Mouse (Mus musculus): ENCODE results near the gene Zc3hc1.

Gene Zc3hc1

DNA sequence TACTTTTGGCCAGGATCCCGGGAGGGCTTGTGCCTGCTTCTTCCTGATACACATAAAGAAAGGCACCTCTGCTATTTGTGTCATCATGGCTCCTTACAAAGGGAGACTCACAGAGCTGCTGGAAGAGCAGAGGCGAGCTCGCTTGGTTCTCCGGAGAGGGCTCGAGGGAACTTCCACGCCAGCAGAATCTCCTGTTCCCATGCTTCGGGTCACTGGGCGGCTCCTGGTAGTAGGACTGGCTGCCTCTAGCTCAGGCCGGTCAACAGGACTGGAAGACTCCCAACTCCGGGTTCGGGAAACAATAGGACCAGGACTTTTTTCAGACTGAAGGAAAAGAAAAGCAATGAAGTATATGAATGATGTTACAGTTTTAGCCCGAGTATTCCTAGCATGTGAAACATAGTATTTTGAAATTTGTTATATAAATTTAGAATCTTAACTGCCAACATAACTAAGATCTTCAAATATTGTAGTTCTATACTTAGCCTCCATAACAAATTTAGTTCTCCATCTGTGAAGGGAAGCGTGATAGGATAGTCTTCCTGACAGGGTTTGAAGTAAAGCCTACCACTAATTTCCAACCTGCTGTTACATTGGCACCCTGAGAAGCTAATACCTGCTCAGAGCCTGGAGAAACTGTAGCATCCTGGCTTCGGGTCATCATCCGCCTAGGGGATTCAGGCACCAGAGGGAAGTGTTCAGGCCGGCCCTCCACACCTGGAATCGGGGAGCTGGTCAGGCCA is 18.0 kb downstream of the Zc3hc1 start:
- DNase-seq (ENCODE audit: low read depth), result no peak

DNA sequence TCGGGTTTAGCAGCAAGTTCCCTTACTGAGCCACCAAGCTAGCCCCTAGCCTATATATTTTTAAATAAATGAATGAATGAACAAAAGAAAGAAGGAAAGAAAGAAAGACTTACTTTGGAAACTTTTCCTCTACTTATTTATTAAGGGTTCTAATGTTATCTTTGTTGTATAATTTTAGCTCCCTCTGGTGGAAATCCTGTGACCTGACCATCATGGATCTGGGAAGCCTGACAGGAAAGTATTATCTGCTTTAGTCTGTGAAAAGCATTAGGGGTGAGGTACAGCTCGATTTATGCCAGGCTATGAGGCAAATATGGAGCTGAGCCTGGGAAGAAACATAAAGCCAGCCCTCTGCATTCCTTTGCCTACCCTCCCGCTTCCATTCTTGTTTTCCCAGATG is 21.5 kb downstream of the Zc3hc1 start:
- no peak for DNase-seq (ENCODE audit: low read depth)

DNA sequence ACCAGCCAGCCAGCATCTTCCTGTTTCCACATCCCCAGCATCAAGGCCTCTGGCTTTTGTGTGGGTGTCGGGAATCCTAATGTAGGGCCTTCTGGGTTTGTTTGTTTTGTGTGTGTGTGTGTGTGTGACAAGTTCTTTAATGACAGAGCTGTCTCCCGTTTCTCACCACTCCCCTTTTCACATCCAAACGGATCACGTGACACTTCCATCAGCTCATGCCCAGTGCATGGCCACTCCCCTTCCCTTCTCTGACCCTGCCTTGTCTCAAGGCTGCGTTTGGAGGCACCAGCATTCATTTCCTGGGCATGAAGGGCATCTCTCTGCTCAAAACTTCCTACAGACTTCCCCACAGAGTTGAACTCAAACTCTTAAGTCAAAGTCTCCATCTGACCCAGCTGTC is 27.0 kb downstream of the Zc3hc1 start:
- DNase-seq (ENCODE audit: low read depth), result no peak

DNA sequence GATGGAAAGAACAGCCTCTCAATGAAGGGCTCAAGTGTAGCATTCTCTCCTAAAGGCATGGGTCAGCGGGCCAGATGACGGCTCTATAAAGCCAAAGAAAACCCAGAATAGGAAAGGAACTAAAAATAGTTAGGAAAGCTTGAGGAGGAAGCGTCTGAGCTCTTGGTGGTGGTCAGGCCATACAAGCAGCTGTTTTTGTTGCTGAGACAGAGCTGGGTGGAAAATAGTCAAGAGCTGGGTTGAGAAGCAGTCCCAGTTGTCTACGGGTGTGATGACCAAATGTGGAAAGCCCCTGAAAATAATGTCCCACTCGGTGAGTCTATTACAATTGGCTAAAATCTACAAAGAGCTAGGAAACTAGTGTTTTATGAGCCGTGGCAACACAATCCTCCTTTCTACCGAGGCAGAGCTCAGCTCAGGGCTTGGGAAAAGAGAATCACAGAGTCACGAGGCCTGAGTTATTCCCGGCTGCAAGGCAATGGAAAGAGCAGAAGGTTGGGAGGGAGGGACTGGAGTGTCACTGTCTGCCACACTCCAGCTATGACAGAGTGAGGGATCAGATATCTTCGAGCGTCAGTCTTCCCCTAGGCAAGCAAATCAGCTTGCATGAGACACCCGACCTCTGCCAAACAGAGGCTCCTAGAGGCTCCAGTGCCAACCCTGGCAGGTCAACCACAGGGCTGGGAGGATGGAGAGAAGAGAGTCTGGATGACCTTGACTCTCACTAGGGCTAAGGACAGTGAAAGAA is 30.9 kb downstream of the Zc3hc1 start:
- no peak for DNase-seq (ENCODE audit: low read depth)

DNA sequence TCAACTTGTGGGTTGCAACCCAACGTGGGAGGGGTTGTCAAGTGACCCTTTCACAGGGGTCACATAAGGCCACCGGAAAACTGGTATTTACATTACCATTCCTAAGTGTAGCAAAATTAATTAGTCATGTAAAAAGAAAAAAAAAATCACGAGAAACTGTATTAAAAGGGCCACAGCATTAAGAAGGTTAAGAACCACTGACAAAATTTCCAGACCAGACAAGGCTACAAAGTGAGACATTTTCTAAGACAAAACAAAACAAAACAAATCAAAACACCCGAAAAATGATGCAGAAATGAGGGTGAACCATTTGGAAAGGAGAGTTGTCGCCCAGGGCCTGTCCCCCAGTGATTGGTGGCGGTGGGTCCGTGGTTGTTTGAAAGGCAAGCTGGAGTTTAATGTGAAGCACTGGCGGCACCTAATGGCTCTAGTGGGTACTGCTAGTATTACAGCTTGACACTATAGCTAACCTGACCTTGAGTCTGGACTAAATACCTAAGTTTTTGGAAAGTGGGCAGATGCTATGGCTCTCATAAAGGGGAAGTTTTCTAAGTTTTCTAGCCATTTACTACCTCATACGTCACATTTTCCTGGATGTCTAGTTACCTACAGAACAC is 33.2 kb downstream of the Zc3hc1 start:
- peak; percentile 94 for DNase-seq (ENCODE audit: low read depth)

DNA sequence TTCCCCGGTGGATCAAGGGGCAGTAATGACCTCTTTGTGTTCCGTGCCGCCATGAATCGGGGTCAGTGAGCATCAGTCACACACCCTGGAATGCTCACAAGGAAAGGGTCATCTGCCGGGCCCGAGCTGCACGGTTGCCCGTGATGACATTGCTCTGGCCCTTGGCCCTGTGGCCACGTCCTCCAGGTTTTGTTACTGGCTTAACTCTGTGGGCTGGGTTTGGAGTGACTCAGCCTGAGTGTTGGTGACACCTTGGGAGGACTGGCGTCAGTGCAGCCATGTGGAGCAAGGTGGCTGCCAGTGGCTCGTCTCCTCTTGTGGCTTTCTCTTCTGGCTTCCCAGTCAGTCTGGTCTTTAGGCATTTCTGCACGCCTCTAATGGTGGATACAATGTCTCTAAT is 34.1 kb downstream of the Zc3hc1 start:
- no peak for DNase-seq (ENCODE audit: low read depth)

DNA sequence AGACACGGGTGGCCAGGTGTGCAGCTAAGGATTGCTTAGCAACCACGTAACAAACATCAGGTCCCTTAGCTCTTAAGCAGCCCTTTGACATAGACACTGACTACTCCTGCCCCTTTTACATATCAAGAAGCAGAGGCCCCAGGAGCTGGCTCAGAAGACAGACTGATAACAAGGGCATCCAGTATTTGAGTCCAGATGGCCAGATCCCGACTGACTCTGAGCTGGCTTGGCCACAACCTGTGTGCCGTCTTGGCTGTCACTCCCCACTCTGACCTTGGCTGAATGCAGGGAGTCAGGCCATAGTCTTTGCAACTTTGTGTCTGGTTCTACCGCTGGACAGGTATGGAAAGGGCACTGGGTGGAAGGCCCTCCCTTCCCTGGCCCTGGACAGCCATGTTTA is 34.7 kb downstream of the Zc3hc1 start:
- no peak for DNase-seq (ENCODE audit: low read depth)

DNA sequence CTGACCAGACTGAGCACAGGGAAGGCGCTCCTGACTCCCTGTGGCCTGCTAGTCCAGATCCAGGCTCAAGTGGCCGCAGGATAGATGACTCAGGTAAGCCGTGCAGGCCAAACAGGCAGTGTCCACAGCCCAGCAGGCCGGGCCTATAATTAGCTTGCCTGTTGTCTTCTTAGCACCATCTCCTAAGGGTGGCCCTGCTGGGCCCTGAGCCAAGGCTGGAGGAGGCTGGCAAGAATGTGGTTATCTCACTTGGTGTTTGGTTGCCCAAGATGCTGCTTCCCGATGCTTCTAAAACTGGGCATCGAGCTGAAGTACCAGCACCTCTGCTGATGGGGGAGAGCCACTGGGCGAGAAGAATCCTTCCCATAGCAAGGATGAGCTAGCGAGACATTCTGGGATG is 35.1 kb downstream of the Zc3hc1 start:
- DNase-seq (ENCODE audit: low read depth), result peak; percentile 22

DNA sequence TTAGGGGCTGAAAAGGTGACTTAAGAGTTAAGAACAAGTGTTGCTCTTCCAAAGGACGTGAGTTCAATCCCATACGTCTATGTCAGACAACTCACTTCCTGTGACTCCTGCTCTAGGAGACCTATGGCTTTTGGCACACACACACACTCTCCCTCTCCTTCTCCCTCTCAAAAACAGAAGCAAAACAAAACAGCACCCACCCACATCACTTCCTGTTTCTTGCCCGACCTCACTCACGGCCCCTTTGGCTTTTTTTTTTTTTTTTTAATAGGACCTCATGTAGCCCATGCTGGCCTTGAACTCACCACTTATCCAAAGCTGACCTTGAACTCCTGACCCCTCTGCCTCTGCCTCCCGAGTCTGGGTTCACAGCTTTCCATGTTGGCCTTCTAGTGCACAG is 36.1 kb downstream of the Zc3hc1 start:
- DNase-seq (ENCODE audit: low read depth), result peak; percentile 62

DNA sequence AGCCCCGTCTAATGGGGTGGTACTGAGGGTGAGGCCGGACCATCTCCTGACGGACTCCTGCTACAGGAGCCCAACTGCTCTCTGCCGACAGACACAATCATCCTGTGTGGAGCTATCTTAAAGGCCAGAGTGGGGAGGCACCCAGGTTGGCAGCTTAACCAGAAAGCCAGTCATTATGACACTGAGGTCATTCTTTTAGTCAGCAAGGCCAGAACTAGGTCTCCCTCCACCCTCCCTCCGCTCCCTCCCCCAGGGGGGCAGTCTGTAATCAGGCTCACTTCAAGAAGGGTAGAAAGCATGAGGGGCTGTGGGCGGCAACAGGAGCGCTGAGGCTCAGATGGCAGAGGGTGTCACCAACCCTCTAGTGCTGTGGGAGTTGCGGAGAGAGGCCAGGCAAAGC is 37.2 kb downstream of the Zc3hc1 start:
- peak; percentile 46 for DNase-seq (ENCODE audit: low read depth)

DNA sequence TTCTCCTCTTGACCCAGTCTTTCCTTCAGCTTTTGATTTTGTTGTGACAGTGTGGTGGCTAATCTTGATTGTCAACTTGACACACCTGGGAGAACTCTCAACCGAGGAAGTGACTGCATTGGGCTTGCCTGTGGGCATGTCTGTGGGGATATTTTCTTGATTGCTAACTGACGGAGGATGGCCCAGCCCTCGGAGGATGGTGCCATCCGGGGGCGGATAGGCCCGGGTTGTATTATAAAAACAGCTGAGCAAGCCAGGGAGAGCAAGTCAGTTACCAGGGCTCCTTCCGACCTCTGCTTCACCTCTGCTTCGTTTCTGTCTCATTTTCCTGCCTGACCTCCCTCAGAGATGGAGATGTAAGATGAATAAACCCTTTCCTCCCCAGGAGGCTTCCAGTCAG is 38.1 kb downstream of the Zc3hc1 start:
- DNase-seq (ENCODE audit: low read depth), result peak; percentile 84

DNA sequence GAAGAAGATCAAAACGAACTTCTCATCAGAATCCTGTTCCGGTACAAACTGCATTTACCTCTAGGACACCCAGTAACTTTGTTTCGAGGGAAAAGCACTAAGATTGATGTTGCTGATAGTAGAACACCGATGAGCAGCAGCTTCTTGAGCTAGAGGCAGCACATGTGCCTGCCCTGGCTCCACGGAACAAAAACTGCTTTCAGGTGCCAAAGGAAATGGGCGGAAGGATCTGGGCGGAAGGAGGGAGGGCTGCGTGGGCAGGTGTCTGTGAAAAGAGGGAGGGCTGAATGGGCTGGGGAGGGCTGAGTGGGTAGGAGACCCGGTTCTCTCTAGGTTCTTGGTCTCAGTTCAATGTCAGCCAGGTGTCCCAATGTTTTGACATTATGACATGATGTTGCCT is 39.5 kb downstream of the Zc3hc1 start:
- peak; percentile 84 for DNase-seq (ENCODE audit: low read depth)

DNA sequence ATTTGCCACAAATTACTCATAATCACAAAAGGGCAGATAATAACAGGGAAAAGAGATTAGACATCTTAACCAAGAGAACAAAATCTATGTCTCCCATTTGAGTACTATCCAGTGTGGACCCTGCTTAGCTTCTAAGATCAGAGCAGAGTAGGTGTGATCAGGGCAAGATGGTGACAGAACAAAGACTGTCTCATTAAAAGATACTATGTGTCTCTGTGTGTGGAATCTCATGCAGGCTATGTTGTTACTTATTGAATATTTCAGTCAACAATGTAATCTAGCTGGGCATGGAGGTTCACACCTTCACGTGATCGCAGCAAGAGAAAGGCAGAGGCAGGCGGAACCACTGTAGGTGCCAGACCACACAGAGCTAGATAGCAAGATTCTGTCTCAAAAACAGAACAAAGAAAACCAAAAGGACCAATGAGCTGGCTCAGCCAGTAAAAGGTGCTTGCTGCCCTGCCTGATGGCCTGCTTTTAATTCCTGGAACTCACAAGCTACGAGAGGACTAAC is 43.5 kb downstream of the Zc3hc1 start:
- DNase-seq (ENCODE audit: low read depth), result peak; percentile 37

DNA sequence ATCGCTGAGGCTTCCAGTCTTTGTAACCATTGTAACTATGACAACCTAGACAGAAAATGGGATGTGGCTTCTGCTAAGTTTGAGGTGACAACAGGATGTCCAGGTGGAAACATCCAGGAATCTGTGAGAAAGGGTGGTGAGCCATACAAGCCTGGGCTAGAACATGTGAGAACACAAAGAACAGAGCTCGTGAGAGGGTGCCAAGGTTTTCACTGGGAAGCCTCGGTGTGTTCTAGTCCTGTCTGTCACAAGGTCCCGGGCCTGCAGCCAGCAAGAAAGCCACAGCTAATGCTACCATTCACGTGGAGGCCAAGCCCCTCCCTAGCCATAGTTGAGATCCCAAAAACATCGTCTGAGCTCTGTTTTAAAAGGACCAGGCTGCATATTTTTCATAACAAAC is 44.1 kb downstream of the Zc3hc1 start:
- peak; percentile 53 for DNase-seq (ENCODE audit: low read depth)

DNA sequence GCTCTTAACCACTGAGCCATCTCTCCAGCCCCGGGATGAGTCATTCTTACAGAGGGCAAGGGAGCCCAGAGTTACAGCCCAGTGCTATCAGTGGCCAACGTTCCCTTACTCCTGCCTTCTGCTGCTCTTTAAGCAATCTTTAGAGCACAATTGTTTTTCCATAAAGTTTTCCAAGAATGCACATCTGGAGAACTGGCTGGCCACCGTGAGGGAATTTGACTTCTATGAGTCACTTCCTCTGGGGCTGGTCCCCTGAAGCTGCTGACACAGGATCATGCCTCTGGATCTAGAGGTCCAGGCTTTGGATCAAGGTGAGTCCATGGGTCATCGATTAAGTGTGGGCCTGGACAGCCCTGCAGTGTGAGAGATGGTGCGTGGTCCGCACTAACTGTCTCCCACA is 46.8 kb downstream of the Zc3hc1 start:
- no peak for DNase-seq (ENCODE audit: low read depth)

DNA sequence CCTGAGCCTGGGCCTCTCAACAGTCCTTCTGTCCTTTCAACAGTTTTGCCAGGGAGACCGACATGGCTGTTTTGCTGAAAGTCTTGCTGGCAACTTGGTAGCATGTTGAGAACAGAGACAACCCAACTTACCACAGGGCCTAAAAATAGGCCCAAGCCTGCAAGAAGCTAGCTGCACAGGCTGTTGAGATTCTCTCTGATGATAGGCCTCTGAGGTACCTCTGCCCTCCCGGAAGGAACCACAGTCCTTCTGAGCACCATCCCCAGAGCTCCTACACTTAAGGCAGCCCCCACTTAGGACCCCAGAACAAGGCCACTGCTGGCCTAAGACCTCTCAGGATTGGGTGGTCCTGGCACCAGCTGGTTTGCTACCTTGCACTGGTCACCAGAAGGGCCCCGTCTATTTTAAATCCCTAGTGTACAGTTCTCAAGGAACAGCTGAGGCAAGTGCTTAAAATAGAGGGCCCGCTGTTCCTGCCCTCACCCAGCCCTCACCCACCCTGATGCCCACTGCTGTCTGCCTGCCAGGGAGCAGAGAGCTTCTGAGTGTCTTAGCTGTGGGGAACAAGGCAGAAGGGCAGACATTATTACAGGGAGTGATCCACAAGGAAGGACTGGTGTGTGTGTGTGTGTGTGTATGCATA is 50.5 kb downstream of the Zc3hc1 start:
- DNase-seq (ENCODE audit: low read depth), result peak; percentile 55

DNA sequence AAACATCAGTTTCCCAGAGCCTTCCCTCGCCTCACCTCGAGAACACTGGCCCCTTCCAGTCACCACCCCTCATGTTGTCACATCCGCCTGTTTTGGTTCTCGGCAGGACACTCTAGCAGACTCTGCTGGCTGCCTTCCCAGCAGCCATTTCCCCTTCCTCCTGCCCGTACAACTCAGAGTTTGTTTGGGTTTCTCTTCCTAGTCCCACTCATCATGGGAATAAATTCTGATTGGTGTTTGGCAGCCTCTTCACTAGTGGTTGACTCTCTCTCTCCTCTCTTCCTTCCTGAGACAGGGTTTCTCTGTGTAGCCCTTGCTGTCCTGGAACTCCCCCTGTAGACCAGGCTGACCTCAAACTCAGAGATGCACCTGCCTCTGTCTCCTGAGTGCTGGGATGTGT is 53.9 kb downstream of the Zc3hc1 start:
- DNase-seq (ENCODE audit: low read depth), result peak; percentile 84

DNA sequence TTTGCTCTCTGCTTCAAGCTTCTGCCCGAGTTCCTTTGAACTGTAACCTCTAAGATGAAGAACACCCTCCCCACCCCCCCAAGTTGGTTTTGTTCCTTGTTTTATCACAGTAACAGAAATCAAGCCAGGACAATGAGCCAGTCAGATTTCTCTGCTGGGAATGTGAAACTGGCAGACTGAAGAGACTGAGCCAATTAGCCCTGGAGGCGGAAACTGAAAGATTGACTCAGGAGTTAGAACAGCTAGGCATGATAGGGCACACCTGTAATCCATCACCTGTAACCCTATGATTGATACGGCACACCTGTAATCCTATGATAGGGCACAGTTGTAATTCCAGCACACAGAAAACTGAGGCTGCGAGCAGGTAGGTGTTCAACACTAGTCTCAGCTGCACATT is 58.6 kb downstream of the Zc3hc1 start:
- no peak for DNase-seq (ENCODE audit: low read depth)

DNA sequence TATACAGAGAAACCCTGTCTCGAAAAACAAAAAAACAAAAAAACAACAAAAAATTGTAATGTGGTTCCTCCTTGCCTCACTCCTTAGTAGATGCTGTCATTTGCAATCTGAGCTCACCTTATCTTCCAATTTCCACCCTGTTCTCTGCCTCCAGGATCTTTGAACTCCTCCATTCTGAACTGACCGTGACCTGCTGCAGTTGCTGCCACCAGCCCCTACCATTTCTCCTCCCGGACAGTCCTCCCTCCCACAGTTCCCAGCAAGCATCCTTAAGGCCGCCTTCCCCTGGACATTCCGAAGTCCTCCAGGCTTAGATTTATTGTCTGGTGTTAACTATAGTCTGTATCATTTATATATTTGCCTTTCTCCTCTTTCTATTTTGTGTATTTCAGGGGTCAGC is 60.1 kb downstream of the Zc3hc1 start:
- DNase-seq (ENCODE audit: low read depth), result no peak

DNA sequence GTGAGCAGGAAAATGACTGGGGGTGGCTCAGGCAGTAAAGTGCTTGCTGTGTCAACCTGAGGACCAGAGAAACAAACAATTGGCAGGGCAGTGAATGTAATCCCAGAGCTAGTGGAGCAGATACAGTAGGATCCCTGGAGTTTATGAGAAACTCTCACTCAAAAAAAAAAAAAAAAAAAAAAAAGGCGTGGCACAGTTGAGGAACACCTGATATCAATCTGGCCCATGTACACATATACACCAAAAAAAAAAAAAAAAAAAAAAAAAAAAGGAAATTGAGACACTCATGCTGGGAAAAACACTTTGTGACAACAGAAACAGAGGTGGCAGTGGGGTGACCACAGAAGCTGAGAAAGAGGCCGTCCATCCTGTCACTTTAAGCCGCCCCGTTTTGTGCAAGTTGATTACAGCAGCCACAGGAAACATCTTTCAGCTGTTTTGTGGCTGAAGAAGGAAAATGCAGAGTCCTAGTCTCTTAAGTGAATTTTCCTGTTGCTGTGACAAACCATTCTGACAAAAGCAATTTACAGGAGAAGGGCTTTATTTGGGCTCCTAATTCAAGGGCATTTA is 64.8 kb downstream of the Zc3hc1 start:
- DNase-seq (ENCODE audit: low read depth), result peak; percentile 79

DNA sequence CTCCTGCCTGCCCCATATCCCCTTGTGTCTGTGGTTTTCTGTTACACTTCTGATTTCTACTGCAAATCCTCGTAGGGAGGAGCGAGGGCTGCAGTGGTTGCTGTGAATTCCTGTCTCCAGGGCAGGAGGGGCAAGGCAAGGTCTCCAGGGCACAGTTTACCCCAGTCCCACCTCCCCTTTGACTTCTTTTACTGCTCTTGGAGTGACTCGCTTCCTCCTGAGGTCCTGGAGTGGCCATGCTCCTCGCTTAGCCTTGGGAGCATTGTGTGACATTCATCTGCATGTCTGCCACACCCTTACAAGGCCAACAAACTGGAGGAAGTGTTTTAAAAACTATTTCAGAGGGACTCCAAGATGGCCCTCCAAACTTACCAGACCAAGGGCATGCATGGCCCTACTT is 69.8 kb downstream of the Zc3hc1 start:
- DNase-seq (ENCODE audit: low read depth), result no peak

DNA sequence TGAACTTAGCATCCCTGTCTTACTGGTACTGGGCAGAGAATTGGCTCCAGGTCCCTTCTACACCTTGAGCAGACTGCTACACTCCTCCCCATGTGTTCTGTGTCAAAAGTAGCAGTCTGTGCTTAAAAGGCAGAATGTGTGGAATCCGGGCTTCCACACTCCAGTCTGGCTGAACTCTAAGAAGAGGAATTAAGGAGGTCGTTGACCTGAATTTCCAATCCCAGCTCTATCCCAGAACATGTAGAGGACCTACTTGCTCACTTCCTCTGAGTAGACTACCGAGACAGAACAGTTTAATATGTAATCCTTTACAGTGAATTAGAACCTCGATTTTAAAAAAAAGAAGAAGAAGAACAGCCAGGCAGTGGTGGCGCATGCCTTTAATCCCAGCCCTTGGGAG is 71.6 kb downstream of the Zc3hc1 start:
- no peak for DNase-seq (ENCODE audit: low read depth)
